Mouse (Mus musculus) lung, embryonic 14.5 days (tissue): ENCODE measurements around the gene Wdr70. TPM values are rescaled to one million over a fixed set of nuclear protein-coding genes. Genes with fewer than 3 reads are reported as not detected.
A peak's percentile ranks its signal among the peaks of the same experiment; 100 is the strongest.

Experiments
- ATAC-seq: fragments of 200-750 bp; cut with Nextera tagmentation; 2 replicates; pipeline ENCODE4 v1.8.0; 2017; ENCODE audit warnings: mild to moderate bottlenecking, moderate TSS enrichment, moderate library complexity; ENCODE audit not compliant: insufficient read depth
- DNase-seq: peaks from one replicate; pipeline ENCODE4 v3.0.0-alpha.2; 2015
- H3K27ac ChIP-seq: fragments of 300-500 bp; sonication (generic); 2 replicates; pipeline ENCODE4 v1.5.1; 2014; ENCODE audit warnings: low read depth, mild to moderate bottlenecking, moderate library complexity
- H3K27me3 ChIP-seq: fragments of 300-500 bp; sonication (generic); 2 replicates; pipeline ENCODE4 v1.6.1; 2014; ENCODE audit warnings: low read length, control low read depth; ENCODE audit not compliant: insufficient read depth
- H3K36me3 ChIP-seq: fragments of 300-500 bp; sonication (generic); 2 replicates; pipeline ENCODE4 v1.6.1; 2014; ENCODE audit warnings: control low read depth; ENCODE audit not compliant: insufficient read depth
- H3K4me1 ChIP-seq: fragments of 300-500 bp; sonication (generic); 2 replicates; pipeline ENCODE4 v1.6.1; 2014; ENCODE audit warnings: antibody characterized with exemption, control low read depth; ENCODE audit not compliant: insufficient read depth
- H3K4me2 ChIP-seq: fragments of 300-500 bp; sonication (generic); 2 replicates; pipeline ENCODE4 v1.6.1; 2014; ENCODE audit warnings: mild to moderate bottlenecking
- H3K4me3 ChIP-seq: fragments of 300-500 bp; sonication (generic); 2 replicates; pipeline ENCODE4 v1.5.1; 2014; ENCODE audit warnings: low read depth, low read length
- H3K9ac ChIP-seq: fragments of 300-500 bp; sonication (generic); 2 replicates; pipeline ENCODE4 v1.6.1; 2014
- H3K9me3 ChIP-seq: fragments of 300-500 bp; sonication (generic); 2 replicates; pipeline ENCODE4 v1.6.1; 2016; ENCODE audit warnings: low read depth, low read length, control low read depth
- CTCF ChIP-seq: IDR thresholded peaks from 2 replicates; pipeline ENCODE4 v1.5.1; 2016; ENCODE audit warnings: antibody characterized with exemption, low read depth
- WGBS: fragments of 180-500 bp; shearing (Covaris S2); extraction: QIAGEN DNeasy Blood & Tissue Kit; methylation state at CpG from one replicate; pipeline ENCODE4 v1.1.7; 2014; 5-methylcytosine and 5-hydroxymethylcytosine counted together
- polyA plus RNA-seq: library from polyadenylated mRNA; unstranded; fragments of >200 nt; fragmentation: Nextera tagmentation; extraction: Ambion mirVana; gene quantifications from 2 replicates; pipeline ENCODE4 v1.2.1, GENCODE M21; 2014

The Wdr70 gene
- polyA plus RNA-seq, 1 experiment from 2014 or later = 52.7 TPM

DNA sequence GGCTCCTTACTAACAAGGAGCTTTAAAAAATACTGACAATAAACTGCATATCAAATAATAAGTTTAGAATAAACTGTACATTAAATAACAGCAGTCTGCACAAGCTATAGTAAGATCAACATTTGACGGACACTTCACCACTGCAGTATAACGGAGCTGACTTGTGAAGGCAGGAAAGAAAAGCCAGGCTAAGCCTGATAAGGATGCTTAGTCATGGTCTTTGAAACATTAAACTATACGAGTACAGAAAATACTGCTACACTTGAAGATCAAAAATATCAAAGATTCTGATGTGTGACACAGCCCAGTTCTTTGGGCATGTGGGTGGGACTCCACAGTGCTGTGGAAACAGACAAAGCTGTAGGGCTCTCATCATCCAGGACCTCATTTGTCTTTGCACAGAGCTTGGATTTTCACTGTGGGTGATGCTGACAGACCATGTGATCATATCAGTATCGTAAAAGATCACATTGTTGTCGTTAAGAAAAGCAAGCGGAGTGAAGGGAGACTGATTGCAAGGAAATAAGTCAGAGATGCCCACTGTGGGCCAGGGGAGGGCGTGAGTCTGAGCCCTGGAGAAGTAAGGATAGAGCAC, 163.3 kb downstream of the Wdr70 start:
- ATAC-seq = no peak
- H3K27me3 ChIP-seq = no peaks in the 10 kb centered on the region
- no peak for TF ChIP-seq CTCF
- WGBS = 54% methylated on average over 7 of the region's 7 CpGs
- H3K4me1 ChIP-seq = 0 out of 2 replicates have a peak, but pooled peaks cover 6% of the 10 kb centered on the region
- H3K36me3 ChIP-seq = no peaks in the 10 kb centered on the region
- no peak overlapping the region for H3K4me3 ChIP-seq
- H3K9me3 ChIP-seq = no peaks in the 10 kb centered on the region
- H3K27ac ChIP-seq = no peak overlapping the region
- no peak overlapping the region for H3K4me2 ChIP-seq
- no peak overlapping the region for H3K9ac ChIP-seq
- DNase-seq = no peak

DNA sequence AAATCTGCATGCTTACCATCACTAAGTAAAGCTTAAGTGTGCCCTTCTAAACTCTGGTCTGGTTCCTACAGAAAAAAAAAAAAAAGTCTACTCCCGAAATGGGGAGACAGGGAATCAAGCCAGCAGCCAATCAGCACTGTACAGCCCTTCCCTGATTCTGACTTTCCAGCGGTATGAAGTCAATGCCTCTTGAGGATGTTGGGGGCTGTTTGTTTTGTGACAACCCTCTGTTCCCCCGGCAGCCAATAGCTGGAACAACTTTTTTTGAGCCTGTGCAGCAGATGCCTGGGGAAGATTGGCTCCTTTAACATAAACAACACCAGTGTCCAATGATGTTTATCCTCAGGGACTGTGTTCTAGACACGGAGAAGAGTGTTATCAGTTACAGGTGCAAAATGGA, 164.4 kb downstream of the Wdr70 start:
- Histone ChIP-seq H3K4me2 (peak overlapping the region; percentile 48), H3K27ac (no peak overlapping the region)

DNA sequence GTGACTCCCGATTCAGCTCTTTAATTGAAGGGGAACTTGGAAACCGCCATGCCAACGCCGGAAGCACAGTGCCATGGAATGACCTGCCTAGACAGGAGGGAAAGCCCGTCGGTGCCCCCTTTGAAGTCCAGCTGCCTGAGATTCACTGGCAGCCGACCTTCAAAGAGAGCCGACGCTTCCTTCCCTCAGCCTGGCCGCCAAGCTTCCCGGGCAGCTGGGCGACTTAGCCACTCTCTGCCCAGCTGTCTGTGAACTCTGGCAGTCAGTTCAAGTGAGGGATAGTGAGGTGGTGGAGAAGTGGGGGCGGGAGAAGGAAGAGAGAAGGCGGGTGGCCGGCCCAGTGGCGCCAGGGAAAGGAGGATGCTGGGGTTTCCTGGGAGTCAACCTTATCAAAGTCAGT, 164.9 kb downstream of the Wdr70 start:
- DNase-seq (peak; percentile 58), ATAC-seq (peak; percentile 55)
- WGBS = 20% methylated on average over 16 of the region's 16 CpGs
- Histone ChIP-seq H3K36me3 (no peaks in the 10 kb centered on the region), H3K9me3 (no peaks in the 10 kb centered on the region), H3K27me3 (no peaks in the 10 kb centered on the region), H3K27ac (peak overlapping the region; percentile 36; the same call in 1 of the 2 replicates), H3K4me1 (0 out of 2 replicates have a peak, but pooled peaks cover 6% of the 10 kb centered on the region), H3K4me3 (no peak overlapping the region), H3K9ac (no peak overlapping the region), H3K4me2 (peak overlapping the region; percentile 48)
- no peak for TF ChIP-seq CTCF

More for the DNA sequence above, 164.4 kb downstream of the Wdr70 start:
- ATAC-seq (peak; percentile 50; the same call in 1 of the 2 replicates), DNase-seq (peak; percentile 37)
- Histone ChIP-seq H3K4me3 (no peak overlapping the region), H3K36me3 (no peaks in the 10 kb centered on the region), H3K9ac (no peak overlapping the region), H3K9me3 (no peaks in the 10 kb centered on the region), H3K4me1 (0 out of 2 replicates have a peak, but pooled peaks cover 6% of the 10 kb centered on the region), H3K27me3 (no peaks in the 10 kb centered on the region)
- WGBS = 15% methylated on average over 4 of the region's 4 CpGs
- TF ChIP-seq CTCF = no peak

DNA sequence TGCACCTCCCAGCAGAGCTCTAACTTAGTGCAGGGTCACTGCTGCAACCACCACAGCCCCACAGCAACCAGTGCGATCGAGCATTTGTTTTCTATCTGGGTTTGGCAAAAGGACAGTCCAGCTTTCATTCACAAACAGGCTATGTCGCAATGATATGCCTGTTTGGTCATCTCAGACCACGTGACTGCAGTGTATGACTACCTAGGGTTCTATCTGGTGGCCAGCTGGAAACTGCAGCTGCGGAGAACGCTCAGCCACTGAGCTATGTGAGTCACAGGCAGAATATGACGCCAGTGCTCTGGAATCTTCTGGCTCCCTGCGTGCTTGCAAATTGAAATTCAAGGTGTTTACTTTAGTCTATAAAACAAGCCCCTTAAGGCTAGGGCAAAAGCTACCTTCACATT, 167.4 kb downstream of the Wdr70 start:
- H3K27ac ChIP-seq = no peak overlapping the region; the same call in 1 of the 2 replicates
- peak; percentile 89 for ATAC-seq
- 52% methylated on average over 8 of the region's 8 CpGs for WGBS
- no peaks in the 10 kb centered on the region for H3K27me3 ChIP-seq
- TF ChIP-seq CTCF = no peak
- no peaks in the 10 kb centered on the region for H3K9me3 ChIP-seq
- no peaks in the 10 kb centered on the region for H3K36me3 ChIP-seq
- peak; percentile 75 for DNase-seq
- H3K4me1 ChIP-seq = 0 out of 2 replicates have a peak, but pooled peaks cover 6% of the 10 kb centered on the region
- H3K4me2 ChIP-seq = peak overlapping the region; percentile 18; the same call in 1 of the 2 replicates
- no peak overlapping the region for H3K9ac ChIP-seq
- H3K4me3 ChIP-seq = no peak overlapping the region

DNA sequence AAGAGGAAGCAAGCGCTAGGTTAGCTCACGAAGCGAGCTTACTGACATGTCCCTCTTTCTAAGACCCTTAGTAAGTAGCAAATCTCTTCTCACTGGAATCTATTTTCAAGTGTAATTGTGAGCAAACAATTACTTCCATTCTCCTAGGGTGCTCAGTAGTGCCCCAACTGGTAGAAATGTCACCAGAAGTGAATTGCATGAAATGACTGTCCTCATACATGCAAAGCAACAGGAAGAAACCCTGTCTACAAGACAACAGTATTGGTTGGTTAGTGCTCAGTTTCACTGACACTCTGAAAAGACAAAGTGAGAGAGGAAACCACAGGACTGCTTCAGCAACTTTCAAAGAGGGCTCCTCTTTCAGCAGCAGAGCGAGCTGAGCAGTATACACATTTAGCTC, 173.6 kb downstream of the Wdr70 start:
- Histone ChIP-seq H3K9ac (no peak overlapping the region), H3K4me3 (no peak overlapping the region), H3K9me3 (no peaks in the 10 kb centered on the region), H3K27me3 (no peaks in the 10 kb centered on the region), H3K4me1 (no peaks in the 10 kb centered on the region), H3K4me2 (no peak overlapping the region), H3K36me3 (no peaks in the 10 kb centered on the region), H3K27ac (no peak overlapping the region)
- TF ChIP-seq CTCF = peak; percentile 58
- 83% methylated on average over 4 of the region's 4 CpGs for WGBS
- DNase-seq (peak; percentile 48), ATAC-seq (no peak)

DNA sequence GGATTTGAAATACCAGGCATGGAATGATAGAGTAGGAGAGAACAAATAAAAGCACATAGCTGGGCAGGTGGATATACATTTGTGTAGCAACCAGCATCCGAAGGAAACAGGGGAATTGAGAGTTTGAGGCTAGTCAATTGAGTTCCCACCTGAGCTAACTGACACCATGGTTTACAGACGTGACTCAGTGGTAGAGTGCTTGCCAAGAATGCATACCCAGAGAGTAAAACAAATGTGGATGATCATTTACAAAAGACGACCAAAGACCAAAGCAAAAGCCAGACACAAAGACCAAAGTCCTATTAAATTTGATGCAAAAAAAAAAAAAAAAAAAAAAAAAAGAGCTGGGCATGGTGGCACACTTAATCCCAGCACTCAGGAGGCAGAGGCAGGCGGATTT, 175.7 kb downstream of the Wdr70 start:
- no peaks in the 10 kb centered on the region for H3K4me1 ChIP-seq
- no peaks in the 10 kb centered on the region for H3K9me3 ChIP-seq
- DNase-seq = no peak
- H3K4me2 ChIP-seq = no peak overlapping the region
- no peaks in the 10 kb centered on the region for H3K27me3 ChIP-seq
- H3K27ac ChIP-seq = no peak overlapping the region
- H3K36me3 ChIP-seq = no peaks in the 10 kb centered on the region
- no peak for TF ChIP-seq CTCF
- H3K9ac ChIP-seq = no peak overlapping the region
- ATAC-seq = no peak
- WGBS = 73% methylated on average over 4 of the region's 4 CpGs
- no peak overlapping the region for H3K4me3 ChIP-seq

DNA sequence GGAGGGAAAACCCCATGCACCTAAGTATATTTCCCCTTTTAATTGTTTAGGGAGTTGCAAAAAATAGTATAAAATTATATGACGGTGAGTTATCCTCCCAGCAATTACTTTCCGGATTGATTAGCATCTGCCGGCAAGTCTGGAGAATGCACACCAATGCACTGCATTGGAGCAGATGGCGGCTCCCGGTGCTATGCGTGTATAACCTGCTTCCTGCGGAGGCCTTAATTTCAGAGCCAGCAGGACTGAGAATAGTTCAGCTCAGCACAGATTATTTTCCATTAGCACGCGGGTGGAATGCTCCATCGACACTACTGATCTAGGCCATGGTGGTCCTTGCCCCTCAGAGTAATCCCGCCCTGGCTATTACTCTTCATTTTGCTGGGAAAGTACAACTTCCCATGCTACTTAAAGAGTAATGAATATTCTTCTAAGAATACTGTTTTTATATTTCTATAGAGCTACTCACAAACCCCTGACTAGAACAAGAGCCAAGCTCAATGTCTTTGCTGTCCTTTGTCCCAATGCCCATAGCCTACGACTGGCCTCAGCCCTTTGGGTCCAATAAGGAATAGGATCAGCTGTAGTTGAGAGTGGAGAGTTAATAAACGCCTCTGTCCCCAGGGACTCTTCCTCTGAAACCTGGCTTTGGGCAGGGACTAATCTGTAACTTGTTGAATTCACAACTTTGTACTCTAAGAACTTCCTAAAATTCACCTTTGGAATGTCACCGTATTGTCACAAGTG, 176.5 kb downstream of the Wdr70 start:
- Histone ChIP-seq H3K27ac (no peak overlapping the region), H3K4me1 (no peaks in the 10 kb centered on the region), H3K4me3 (no peak overlapping the region), H3K9me3 (no peaks in the 10 kb centered on the region), H3K9ac (no peak overlapping the region), H3K4me2 (no peak overlapping the region), H3K36me3 (no peaks in the 10 kb centered on the region), H3K27me3 (no peaks in the 10 kb centered on the region)
- DNase-seq (no peak), ATAC-seq (no peak)
- 95% methylated on average over 14 of the region's 14 CpGs for WGBS
- TF ChIP-seq CTCF = no peak
